Mouse (Mus musculus): ENCODE measurements around the gene Wdr82. TPM values are rescaled to one million over a fixed set of nuclear protein-coding genes. Genes with fewer than 3 reads are reported as not detected.

Wdr82 gene
- total RNA-seq, 2 experiments from 2014 or later: 117 to 126 TPM

DNA sequence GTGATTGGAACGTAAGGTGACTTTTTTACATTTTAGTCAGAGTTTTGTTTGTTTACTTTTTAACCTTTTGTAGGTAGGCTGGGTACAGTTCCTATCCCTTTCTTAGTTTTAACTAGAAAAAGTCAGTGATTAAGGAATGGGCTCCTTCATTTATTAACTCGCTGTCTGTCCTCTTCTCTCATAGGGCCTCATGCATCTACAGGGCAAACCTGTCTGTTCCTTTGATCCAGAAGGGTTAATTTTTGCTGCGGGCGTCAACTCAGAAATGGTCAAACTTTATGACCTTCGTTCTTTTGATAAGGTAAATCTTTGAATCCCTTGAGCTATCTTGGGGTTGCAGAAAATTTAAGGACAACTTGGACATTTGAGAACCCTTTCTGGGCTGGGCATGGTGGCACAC, 13.3 kb downstream of the Wdr82 start:
- no peak for DNase-seq (ENCODE audit: extremely low spot score in 1 of 2, low spot score in 2 of 2)
- TF ChIP-seq CTCF (IDR thresholded peaks at IDR 0.05): no peak
- Histone ChIP-seq H3K4me3 (no peak overlapping the region), H3K27ac (no peak overlapping the region)
- intact Hi-C loops (cut with DNase I): no loop called here

DNA sequence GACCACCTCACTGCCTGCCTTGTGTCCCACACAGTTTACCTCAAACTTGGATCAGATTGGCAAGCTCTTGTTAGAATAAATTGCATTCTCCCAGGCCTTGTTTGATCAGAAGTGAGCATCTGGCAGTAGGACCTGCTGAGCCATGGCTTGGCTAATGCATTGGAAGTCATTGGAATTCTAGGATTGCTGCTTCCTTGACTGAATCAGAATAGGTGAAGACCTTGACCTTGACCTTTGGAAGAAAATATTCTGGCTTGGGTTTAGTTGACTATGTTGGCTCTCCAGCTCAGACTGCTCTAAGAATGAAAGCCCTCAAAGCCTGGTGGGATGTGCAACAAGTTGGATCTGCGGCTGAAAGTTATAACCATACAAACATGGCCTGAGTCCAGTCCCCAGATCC, 20.6 kb downstream of the Wdr82 start:
- Histone ChIP-seq H3K4me3 (no peak overlapping the region), H3K27ac (no peak overlapping the region)
- intact Hi-C loops (cut with DNase I): no loop called here
- DNase-seq (ENCODE audit: extremely low spot score in 1 of 2, low spot score in 2 of 2): no peak
- no peak for TF ChIP-seq CTCF (IDR thresholded peaks at IDR 0.05)

DNA sequence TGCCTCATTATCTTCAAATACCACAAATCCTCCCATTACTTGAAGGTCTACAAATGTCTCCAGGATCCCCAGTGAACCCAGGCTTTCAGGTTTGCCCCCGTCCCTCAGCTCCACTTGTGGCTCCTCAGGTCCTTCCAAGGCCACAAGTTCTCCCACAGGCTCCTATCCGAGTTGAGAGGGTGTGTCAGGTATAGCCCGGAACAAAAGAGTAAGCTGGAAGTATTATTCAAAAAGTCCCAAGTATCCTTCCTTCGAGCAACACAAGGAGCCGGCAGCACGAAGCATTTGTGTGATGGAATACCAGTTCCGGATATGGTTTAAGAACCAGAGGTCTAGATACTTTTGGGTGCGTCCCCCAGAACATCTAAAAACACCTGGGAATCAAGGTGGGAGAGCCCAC, 21.3 kb downstream of the Wdr82 start:
- no peak for TF ChIP-seq CTCF (IDR thresholded peaks at IDR 0.05)
- no peak overlapping the region for H3K4me3 ChIP-seq
- no peak for DNase-seq (ENCODE audit: extremely low spot score in 1 of 2, low spot score in 2 of 2)
- intact Hi-C loops (cut with DNase I): no loop called here
- peak overlapping the region; percentile 37; the same call in 1 of the 2 replicates for H3K27ac ChIP-seq

DNA sequence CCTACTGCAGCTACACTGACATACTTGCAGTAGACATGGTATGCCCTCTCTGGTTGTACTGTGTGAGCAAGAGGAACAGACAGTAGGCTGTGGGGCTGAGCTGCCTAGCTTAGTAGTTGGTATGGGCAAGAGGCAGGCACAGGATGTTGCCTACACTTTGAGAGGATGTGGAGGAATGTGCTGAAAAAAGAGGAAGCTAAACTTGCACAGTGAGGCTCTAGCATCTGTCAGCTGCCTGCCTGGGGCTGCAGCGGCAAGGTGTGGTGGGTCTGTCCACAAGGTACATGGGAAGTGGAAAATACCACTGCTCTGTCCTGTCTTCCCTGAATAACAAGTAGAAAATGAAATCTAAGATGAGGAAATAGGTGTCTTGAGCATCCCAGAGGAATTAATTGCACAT, 22.3 kb downstream of the Wdr82 start:
- TF ChIP-seq CTCF (IDR thresholded peaks at IDR 0.05): no peak
- intact Hi-C loops (cut with DNase I): no loop called here
- no peak for DNase-seq (ENCODE audit: extremely low spot score in 1 of 2, low spot score in 2 of 2)

DNA sequence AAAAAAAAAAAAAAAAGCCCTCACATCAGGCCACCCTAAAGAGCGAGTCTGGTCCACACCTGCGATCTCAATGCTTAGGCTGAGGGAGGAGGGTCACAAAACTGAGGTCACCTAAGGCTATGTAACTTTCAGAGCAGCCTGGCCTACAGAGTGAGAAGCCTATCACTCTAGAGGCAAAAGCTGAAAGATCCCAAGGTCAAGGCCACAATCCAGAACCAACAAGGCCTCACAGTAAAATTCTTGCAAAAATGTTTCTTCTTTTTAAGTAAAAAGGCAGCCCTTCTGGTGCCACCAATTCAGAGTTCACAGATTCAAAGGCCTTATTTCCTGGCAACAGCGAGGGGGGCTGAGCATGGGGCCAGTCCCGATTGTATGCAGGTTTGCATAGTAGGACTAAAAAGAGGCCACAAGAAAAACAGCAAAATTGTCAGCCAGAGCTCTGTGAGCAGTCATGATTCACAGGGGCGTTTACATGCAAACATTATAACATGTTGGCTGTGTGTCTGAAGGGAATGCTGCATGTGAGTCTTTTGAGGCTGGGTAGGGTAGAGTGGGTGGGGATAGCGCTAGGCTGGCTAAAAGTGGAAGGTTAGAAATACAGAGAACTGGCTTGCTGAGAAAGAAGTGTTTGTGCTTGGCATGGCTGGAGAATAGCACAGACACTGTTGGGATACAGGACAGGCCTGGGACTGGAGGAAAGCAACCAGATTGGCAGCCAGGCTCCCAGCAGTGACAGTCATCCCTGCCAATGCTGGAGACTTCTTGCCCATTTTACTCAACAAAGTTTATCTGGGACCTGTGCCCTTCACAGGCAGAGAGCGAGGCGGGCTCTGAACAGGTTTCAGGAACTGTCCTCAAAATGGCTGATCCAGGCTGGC, 23.4 kb downstream of the Wdr82 start:
- H3K27ac ChIP-seq: peak overlapping the region; percentile 76
- TF ChIP-seq CTCF (IDR thresholded peaks at IDR 0.05): no peak; the same call in none of the 2 replicates
- intact Hi-C loops (cut with DNase I): no loop called here
- H3K4me3 ChIP-seq: no peak overlapping the region
- DNase-seq (ENCODE audit: extremely low spot score in 1 of 2, low spot score in 2 of 2): no peak

More for the DNA sequence above, 22.3 kb downstream of the Wdr82 start:
- peak overlapping the region; percentile 63 for H3K27ac ChIP-seq
- no peak overlapping the region for H3K4me3 ChIP-seq

DNA sequence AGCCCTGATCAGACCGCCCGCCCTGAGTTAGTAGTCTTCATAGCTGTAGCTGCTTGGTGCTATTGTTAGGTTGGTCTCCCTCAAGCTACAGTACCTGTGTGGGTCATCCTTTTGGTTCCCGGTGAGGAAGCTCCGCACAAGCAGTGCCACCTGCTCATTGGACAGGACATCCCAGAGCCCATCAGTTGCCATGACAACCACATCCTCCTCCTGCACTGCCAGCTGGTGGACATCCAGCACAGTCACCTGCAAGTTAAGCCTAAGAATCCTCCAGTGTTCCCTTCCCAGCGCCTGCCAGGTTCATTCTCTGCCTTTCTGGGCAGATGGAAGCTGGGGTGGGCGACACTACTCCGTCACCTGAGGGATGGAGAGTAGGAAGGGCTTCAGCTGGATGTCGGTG, 25.0 kb downstream of the Wdr82 start:
- intact Hi-C loops (cut with DNase I): no loop called here
- no peak overlapping the region for H3K4me3 ChIP-seq
- peak overlapping the region; percentile 76 for H3K27ac ChIP-seq
- no peak for TF ChIP-seq CTCF (IDR thresholded peaks at IDR 0.05)
- peak in 1 of 2 experiments; percentile 46 for DNase-seq (ENCODE audit: extremely low spot score in 1 of 2, low spot score in 2 of 2)

DNA sequence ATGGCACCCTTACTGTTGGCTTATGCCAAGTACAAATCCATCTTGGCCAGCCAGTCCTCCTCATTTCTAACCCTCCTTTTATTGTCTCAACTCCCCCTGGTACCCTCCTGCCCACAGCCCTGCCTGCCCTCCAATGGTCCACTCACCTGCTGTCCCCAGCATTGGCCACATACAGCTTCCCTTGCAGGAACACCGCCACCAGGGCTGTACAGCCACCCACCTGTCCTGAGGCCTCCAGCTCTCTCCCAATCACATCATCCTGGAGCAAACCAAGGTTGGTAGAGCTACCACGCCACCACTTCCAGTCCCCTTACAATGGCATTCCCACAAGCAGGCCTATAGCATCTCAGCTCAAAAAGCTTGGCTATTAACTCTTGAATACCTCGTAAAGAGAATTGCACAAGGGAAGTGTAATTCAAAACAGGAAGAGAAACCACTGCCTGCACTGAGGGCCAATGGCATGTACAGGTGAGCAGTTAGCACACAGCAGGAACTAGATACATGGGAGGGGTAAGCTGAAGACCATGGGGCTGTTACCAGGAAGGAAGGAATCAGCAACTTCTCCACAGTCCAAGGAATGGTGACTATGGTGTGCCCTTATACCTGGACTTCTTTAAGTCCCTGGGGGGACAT, 26.5 kb downstream of the Wdr82 start:
- Histone ChIP-seq H3K4me3 (no peak overlapping the region), H3K27ac (no peak overlapping the region)
- intact Hi-C loops (cut with DNase I): no loop called here
- no peak for TF ChIP-seq CTCF (IDR thresholded peaks at IDR 0.05)
- no peak for DNase-seq (ENCODE audit: extremely low spot score in 1 of 2, low spot score in 2 of 2)

DNA sequence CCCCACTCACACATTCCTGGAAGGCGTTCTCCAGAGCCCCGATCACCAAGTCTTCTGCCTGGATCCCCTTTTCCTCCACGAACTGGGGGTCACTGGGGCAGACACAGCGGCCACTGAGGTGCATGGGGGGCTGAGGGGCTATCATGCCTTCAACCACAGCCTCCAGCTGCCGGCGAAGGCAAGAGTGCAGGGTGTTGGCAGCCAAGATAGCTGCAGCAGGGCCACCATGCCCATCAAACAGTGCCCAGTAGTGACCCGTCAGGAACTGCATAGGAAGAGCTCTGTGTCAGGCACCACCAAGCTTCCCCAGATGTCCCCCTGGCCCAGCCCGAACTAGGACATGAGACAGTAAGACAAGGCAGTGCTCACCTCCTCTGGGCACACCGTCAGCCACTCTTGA, 27.0 kb downstream of the Wdr82 start:
- TF ChIP-seq CTCF (IDR thresholded peaks at IDR 0.05): no peak
- Histone ChIP-seq H3K4me3 (no peak overlapping the region), H3K27ac (no peak overlapping the region)
- DNase-seq (ENCODE audit: extremely low spot score in 1 of 2, low spot score in 2 of 2): no peak
- intact Hi-C loops (cut with DNase I): no loop called here

DNA sequence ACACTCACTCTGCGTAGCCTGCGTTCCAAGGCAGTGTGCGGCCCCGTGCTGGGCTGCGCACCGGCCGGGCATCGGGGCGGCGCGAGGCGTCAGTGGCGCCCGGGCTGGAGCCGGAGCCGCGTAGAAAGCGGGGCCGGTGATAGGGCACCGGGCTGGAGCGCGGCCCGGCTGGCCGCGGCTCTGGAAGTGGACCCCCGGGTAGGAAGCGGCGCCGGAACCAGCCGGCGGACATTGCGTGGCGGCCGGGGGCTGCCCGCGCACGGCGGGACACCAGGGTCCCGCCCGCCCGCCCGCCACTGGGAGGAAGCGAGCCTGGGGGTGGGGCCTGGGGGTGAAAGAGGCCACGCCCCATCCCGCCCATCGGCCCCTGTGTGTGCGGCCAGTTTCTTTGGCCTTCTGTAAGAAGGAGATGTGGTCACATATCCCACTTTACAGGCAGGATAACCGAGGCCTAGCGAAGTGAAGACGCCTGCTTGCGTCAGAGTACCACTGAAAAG, 28.3 kb downstream of the Wdr82 start:
- peak overlapping the region; percentile 74 for H3K27ac ChIP-seq
- peak overlapping the region; percentile 57 for H3K4me3 ChIP-seq
- peak in 1 of 2 experiments; percentile 58 for DNase-seq (ENCODE audit: extremely low spot score in 1 of 2, low spot score in 2 of 2)
- TF ChIP-seq CTCF (IDR thresholded peaks at IDR 0.05): no peak
- intact Hi-C loops (cut with DNase I): no loop called here

DNA sequence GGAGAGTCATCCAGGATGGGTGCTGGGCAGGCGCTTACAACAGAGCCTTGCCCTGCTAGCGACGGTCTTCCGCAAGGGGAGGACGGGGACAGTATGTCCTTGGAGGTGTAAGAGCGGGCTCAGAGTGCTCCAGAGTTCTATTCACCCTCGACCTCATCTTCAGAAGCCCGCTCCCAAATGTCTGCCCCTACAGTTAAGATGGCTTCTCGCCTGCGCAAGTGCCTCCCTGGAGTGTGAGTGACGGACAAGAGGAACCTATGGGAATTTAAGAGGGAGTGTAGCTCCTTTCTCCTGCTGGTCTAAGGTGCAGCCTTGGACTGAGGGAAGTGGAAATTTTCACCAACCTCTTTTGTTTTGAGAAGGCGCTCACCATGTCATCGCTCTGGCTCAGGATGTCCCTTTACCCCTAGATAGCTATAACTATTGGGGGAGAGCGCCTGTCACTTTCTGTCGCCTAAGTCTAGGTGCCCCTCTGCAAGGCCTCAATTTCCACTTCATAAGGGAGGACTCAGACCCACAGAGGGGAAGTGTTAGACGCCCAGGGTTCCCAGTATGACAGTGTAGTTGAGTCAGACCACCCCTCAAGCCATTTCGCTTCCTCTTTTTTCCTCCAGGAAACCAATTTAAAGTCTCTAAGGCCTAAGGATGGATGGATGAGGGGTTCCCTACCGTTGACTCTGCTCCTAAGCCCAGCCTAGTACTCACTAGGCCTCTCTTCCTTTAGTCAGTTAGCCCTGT, 29.0 kb downstream of the Wdr82 start, which contains the start of gene Ppm1m:
Gene Ppm1m, minus strand, starts transcription at position 212 of the 738 bp plus-strand sequence.
- Histone ChIP-seq H3K4me3 (peak within 1 kb of the TSS; percentile 57), H3K27ac (peak within 1 kb of the TSS; percentile 74)
- intact Hi-C loops (cut with DNase I): no loop called here
- TF ChIP-seq CTCF (IDR thresholded peaks at IDR 0.05): no peak
- DNase-seq (ENCODE audit: extremely low spot score in 1 of 2, low spot score in 2 of 2): no peak

DNA sequence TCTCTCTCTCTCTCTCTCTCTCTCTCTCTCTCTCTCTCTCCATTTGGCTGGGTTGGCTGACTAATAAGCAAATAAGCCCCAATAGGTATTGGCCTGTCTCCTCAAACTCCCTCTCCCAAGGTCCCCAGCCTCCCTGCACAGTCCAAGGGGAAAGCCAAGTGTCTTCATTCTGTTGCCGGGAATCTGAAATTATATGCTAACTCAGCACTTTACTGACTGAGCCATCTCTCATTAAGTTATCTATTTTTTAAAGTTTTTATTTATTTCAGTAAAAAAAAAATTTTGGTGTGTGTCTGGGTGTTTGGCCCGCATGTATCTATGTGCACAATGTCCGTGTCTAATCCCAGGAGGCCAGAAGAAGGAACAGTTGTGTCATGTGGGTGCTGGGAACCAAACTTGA, 31.2 kb downstream of the Wdr82 start:
- no peak for DNase-seq (ENCODE audit: extremely low spot score in 1 of 2, low spot score in 2 of 2)
- TF ChIP-seq CTCF (IDR thresholded peaks at IDR 0.05): no peak
- peak overlapping the region; percentile 60; the same call in 1 of the 2 replicates for H3K4me3 ChIP-seq
- intact Hi-C loops (cut with DNase I): loop anchor here (2.0 kb wide), 1 partner anchor 31 kb away; the partner anchor contains the start of gene Wdr82
- H3K27ac ChIP-seq: no peak overlapping the region

Data from left cerebral cortex, adult 2 months (tissue).